Mouse (Mus musculus): ENCODE data around the gene Oxsr1. TPM values are rescaled to one million over a fixed set of nuclear protein-coding genes. Genes with fewer than 3 reads are reported as not detected.

The Oxsr1 gene
- total RNA-seq, 2 experiments from 2014 or later, result 48.4 to 51.0 TPM

Other genes with a start within 250 kb of the Oxsr1 start
- 1 to 10 TPM; 8.2 to 9.0 TPM for gene Plcd1, start 228.9 kb downstream of the Oxsr1 start, total RNA-seq (2021)
- not detected for gene Dlec1, start 219.9 kb downstream of the Oxsr1 start, total RNA-seq (2021)
- gene Acaa1b, start 165.3 kb downstream of the Oxsr1 start, total RNA-seq (2021), result under 1 TPM; 0.31 to 0.54 TPM
- gene Gm47289, start 163.3 kb downstream of the Oxsr1 start, total RNA-seq (2021), result not detected
- under 1 TPM in 1 of 2 experiments, not detected in 1; 0.13 TPM for gene Slc22a13, start 113.3 kb downstream of the Oxsr1 start, total RNA-seq (2021)
- gene Acaa1a, start 17.2 kb upstream of the Oxsr1 start, total RNA-seq (2021), result 10 to 100 TPM; 35.4 to 38.2 TPM
- gene Myd88, start 19.0 kb upstream of the Oxsr1 start, total RNA-seq (2021), result 1 to 10 TPM; 4.1 to 5.0 TPM
- under 1 TPM in 1 of 2 experiments, not detected in 1; 0.37 TPM for gene Xylb, start 35.0 kb upstream of the Oxsr1 start, total RNA-seq (2021)
- gene Slc22a14, start 43.1 kb upstream of the Oxsr1 start, total RNA-seq (2021), result not detected
- 10 to 100 TPM; 11.5 to 15.0 TPM for gene Acvr2b, start 79.7 kb upstream of the Oxsr1 start, total RNA-seq (2021)
- gene Exog, start 122.5 kb upstream of the Oxsr1 start, total RNA-seq (2021), result 1 to 10 TPM; 1.2 to 1.4 TPM

All from gastrocnemius, postnatal 36 days (tissue).